Mouse (Mus musculus) MEL (cell line): ENCODE measurements at regions not wholly inside any gene's neighbourhood (a gene's known extent, or its start where the extent isn't known, plus 50 kb on each side); places are given as distances from the start of the nearest gene placed in this dataset.

ENCODE experiments used
- CHD1 ChIP-seq: IDR thresholded peaks from 2 replicates; pipeline ENCODE4 v1.6.1; 2012; ENCODE audit warnings: low read depth, mild to moderate bottlenecking, inconsistent platforms, low read length, improper control_type of control experiment
- CTCF ChIP-seq, 3 experiments: IDR thresholded peaks in 2 of 3; conservative IDR thresholded peaks in 1 of 3; 2 replicates each; pipeline ENCODE4 v1.5.1; 2011 to 2012; ENCODE audit warnings: low read length in 3 of 3, low read depth in 2 of 3, mild to moderate bottlenecking in 2 of 3, improper control_type of control experiment in 1 of 3, inconsistent platforms in 1 of 3, mixed read lengths in 1 of 3, moderate library complexity in 1 of 3; ENCODE audit not compliant: control insufficient read depth in 1 of 3, insufficient read depth in 1 of 3, poor library complexity in 1 of 3, severe bottlenecking in 1 of 3
- ELF1 ChIP-seq: IDR thresholded peaks from 2 replicates; pipeline ENCODE4 v1.6.1; 2014; ENCODE audit warnings: low read depth, mild to moderate bottlenecking, inconsistent platforms, low read length, improper control_type of control experiment, moderate library complexity
- GATA1 ChIP-seq: IDR thresholded peaks from 2 replicates; pipeline ENCODE4 v1.6.1; 2011; ENCODE audit warnings: low read depth, low read length, improper control_type of control experiment
- HCFC1 ChIP-seq: IDR thresholded peaks from 2 replicates; pipeline ENCODE4 v1.6.1; 2012; ENCODE audit warnings: low read depth, mild to moderate bottlenecking, inconsistent platforms, low read length, improper control_type of control experiment, moderate library complexity
- MAX ChIP-seq: IDR thresholded peaks from 2 replicates; pipeline ENCODE4 v1.6.1; 2011; ENCODE audit warnings: low read length, improper control_type of control experiment
- MEF2A ChIP-seq: IDR thresholded peaks from 2 replicates; pipeline ENCODE4 v1.6.1; 2014; ENCODE audit warnings: low read depth, mild to moderate bottlenecking, inconsistent platforms, low read length, improper control_type of control experiment; ENCODE audit not compliant: poor library complexity, insufficient replicate concordance, severe bottlenecking; ENCODE audit errors: extremely low read depth
- POLR2A ChIP-seq, 2 experiments: IDR thresholded peaks; 2 replicates each; pipeline ENCODE4 v1.6.1; 2011 to 2012; ENCODE audit warnings: low read length in 2 of 2, mild to moderate bottlenecking in 2 of 2, control low read depth in 1 of 2, improper control_type of control experiment in 1 of 2, low read depth in 1 of 2, moderate library complexity in 1 of 2; ENCODE audit not compliant: control insufficient read depth in 1 of 2, insufficient read depth in 1 of 2, poor library complexity in 1 of 2
- SMC3 ChIP-seq: IDR thresholded peaks from 2 replicates; pipeline ENCODE4 v1.6.1; 2011; ENCODE audit warnings: low read depth, low read length, improper control_type of control experiment
- ZNF384 ChIP-seq: IDR thresholded peaks from 2 replicates; pipeline ENCODE4 v1.6.1; 2012; ENCODE audit warnings: low read depth, mild to moderate bottlenecking, inconsistent platforms, low read length, improper control_type of control experiment

DNA sequence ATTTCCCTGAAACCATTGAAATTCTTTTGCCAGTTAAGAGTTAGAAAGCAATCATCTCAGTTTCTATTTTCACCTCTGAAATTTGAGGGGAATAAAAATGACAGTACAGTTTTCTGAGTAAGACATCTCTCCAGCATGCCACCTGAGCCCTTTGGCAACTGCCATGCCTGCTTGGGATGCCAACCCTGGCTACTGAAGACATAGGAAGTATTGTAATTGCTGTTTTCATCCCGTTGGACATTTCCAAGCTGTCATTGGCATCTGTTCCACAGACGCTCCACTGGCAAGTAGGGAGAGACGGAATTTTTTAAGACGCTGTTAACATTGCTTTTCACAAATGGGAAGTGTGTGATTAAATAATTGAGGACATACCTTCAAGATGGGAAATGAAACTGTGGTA is 665.4 kb upstream of the Slit2 start:
- TF ChIP-seq MEF2A (no peak), GATA1 (no peak), HCFC1 (no peak), ELF1 (no peak), CTCF (IDR thresholded peaks at IDR 0.05 in 2 of 3, conservative IDR thresholded peaks at IDR 0.05 in 1 of 3; ENCODE audit: control insufficient read depth in 1 of 3, insufficient read depth in 1 of 3, low read depth in 2 of 3, low read length in 3 of 3, poor library complexity in 1 of 3, severe bottlenecking in 1 of 3) (no peak), MAX (no peak), CHD1 (no peak), ZNF384 (no peak), POLR2A (IDR thresholded peaks at IDR 0.05; ENCODE audit: control insufficient read depth in 1 of 2, insufficient read depth in 1 of 2, low read depth in 1 of 2, low read length in 2 of 2, poor library complexity in 1 of 2) (no peak), SMC3 (no peak)
